Mouse (Mus musculus): ENCODE data around the gene Pigu. TPM values are rescaled to one million over a fixed set of nuclear protein-coding genes. Genes with fewer than 3 reads are reported as not detected.

Gene Pigu
- total RNA-seq, 2 experiments from 2014 or later: 22.4 to 25.1 TPM

- DNase-seq (ENCODE audit: low spot score): peak; percentile 24
Observed at GRCm38 (mm10) chr2:155240915-155241314, 116.3 kb downstream of the Pigu start.

DNA sequence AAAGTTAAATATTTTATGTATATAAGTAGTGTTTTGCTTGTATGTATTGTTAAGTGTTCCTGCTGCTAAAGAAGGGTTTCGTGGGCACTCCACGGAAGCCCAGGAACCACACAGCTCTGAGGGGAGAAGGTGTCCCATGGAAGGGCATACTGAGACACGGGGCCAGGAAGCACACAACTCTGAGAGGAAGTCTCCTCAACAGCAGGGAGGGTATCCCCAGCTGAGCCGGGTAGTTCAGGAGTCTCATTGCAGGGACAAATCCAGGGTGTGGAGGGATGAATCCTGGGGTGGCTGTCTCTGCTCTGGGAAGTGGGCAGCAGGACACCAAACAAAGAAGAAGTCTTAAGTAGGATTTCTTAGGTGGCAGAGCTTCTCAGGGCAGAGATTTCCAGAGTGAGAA, 120.0 kb downstream of the Pigu start:
- DNase-seq (ENCODE audit: low spot score): no peak

GRCm38 (mm10) chr2:155236362-155236992, 120.8 kb downstream of the Pigu start, which contains the start of gene Dynlrb1:
TSS of gene Dynlrb1 (plus strand) at chr2:155236533.
- DNase-seq (ENCODE audit: low spot score): peak; percentile 99

DNA sequence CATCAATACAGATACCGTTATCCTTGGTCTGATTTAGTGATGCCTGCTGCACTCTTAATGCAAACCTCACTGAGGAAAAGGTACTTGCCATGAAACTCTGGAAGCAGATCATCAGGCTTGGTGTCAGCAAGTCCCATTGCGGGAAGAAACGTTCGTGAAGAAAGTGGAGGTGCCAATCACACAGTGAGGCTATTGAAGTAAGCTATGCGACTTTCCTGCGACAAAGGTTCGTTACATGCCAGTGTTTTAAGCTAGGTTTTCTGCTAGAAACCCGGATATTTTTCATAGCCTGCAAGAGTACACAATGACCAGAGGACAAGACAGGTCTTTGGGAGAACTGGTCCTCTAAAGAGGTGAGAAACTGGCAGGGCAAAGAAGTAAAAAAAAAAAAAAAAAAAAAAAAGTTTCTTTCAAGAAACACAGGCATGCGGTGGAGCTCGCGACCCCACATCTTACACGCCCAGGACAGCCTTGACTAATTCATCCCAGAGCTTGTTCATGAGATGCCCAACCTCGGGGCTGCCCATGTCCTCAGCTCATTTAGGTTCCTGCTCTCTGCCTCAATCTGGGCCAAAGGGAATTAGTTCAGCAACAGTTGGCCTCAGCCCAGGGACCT, 121.4 kb downstream of the Pigu start:
- no peak for DNase-seq (ENCODE audit: low spot score)

Small RNAs within 50 kb of the gene (microRNA-seq; reads per million reads assigned to microRNA genes)
- gene Mir695: not detected

Other genes with a start within 250 kb of the Pigu start
- gene Itch, start 223.9 kb downstream of the Pigu start, total RNA-seq (2021): 10 to 100 TPM; 18.4 to 18.6 TPM
- gene Dynlrb1, start 120.9 kb downstream of the Pigu start, total RNA-seq (2021): 100 to 1,000 TPM; 112 to 120 TPM
- 100 to 1,000 TPM; 233 to 274 TPM for gene Map1lc3a, start 81.1 kb downstream of the Pigu start, total RNA-seq (2021)
- gene Trp53inp2, start 23.6 kb upstream of the Pigu start, total RNA-seq (2021): 100 to 1,000 TPM; 307 to 321 TPM
- 10 to 100 TPM; 11.6 to 11.8 TPM for gene Ncoa6, start 116.5 kb upstream of the Pigu start, total RNA-seq (2021)
- gene Acss2, start 160.5 kb upstream of the Pigu start, total RNA-seq (2021): 10 to 100 TPM; 24.7 to 47.8 TPM
- gene Ggt7, start 160.8 kb upstream of the Pigu start, total RNA-seq (2021): 1 to 10 TPM; 1.1 to 1.4 TPM
- gene Gss, start 235.4 kb upstream of the Pigu start, total RNA-seq (2021): 1 to 10 TPM; 5.2 to 6.2 TPM